Mouse (Mus musculus) forebrain, embryonic 10.5 days (tissue): ENCODE data around the gene Klra4. TPM values are rescaled to one million over a fixed set of nuclear protein-coding genes. Genes with fewer than 3 reads are reported as not detected.
"Not testable (repeated sequence)": the region's sequence is repeated elsewhere in the genome, so short reads cannot be mapped to it uniquely, and the experiment has no call there.

ENCODE experiments used
- DNase-seq: peaks from one replicate; pipeline ENCODE4 v3.0.0-alpha.2; 2017; ENCODE audit warnings: low spot score; ENCODE audit errors: extremely low spot score
- H3K27ac ChIP-seq: fragments of 300-500 bp; sonication (generic); 2 replicates; pipeline ENCODE4 v1.5.1; 2016; ENCODE audit warnings: mild to moderate bottlenecking
- H3K27me3 ChIP-seq: fragments of 300-500 bp; sonication (generic); 2 replicates; pipeline ENCODE4 v1.6.1; 2016; ENCODE audit warnings: mild to moderate bottlenecking; ENCODE audit not compliant: poor library complexity, severe bottlenecking
- H3K36me3 ChIP-seq: fragments of 300-500 bp; sonication (generic); replicated peaks from 2 replicates; pipeline ENCODE4 v1.6.1; 2016; ENCODE audit warnings: mild to moderate bottlenecking, moderate library complexity
- H3K4me1 ChIP-seq: fragments of 300-500 bp; sonication (generic); 2 replicates; pipeline ENCODE4 v1.6.1; 2016
- H3K4me3 ChIP-seq: fragments of 300-500 bp; sonication (generic); 2 replicates; pipeline ENCODE4 v1.5.1; 2016; ENCODE audit warnings: mild to moderate bottlenecking, moderate library complexity
- H3K9me3 ChIP-seq: fragments of 300-500 bp; sonication (generic); 2 replicates; pipeline ENCODE4 v1.6.1; 2016; ENCODE audit warnings: mild to moderate bottlenecking, moderate library complexity
- WGBS: fragments of 180-500 bp; shearing (Covaris S2); methylation state at CpG from one replicate; pipeline ENCODE4 v1.1.7; 2016; 5-methylcytosine and 5-hydroxymethylcytosine counted together
- polyA plus RNA-seq: library from polyadenylated mRNA; unstranded; fragments of >200 nt; fragmentation: Nextera tagmentation; extraction: Ambion mirVana; gene quantifications from 2 replicates; pipeline ENCODE4 v1.2.1, GENCODE M21; 2016

Klra4 gene
- not detected in 2 replicates for polyA plus RNA-seq

DNA sequence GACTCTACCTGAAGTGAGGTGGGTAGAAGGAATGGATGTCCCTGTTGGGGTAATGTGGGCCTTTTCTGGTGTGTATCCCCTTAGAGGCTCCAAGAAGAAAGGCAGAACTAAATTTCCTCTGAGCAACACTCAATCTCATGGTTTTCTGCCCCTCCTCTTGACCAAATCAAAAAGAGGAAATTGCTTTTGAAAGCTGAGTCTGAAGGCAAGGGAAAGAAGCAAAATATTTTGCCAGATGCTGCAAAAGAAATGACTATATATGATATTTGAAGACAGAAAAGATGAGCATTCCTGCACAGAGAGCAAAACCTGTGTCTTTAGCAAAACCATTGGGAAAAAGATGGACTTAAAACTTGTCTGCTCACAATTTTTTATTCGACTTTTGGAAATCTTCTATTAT lies at the start of gene Klra4:
Klra4 (minus strand) TSS at position 101 of the 400 bp plus-strand sequence.
- not testable (repeated sequence) for H3K36me3 ChIP-seq, H3K4me3 ChIP-seq, H3K4me1 ChIP-seq, H3K27ac ChIP-seq, H3K27me3 ChIP-seq, DNase-seq
- WGBS: 78% methylated on average over 1 of the region's 1 CpGs
- peaks cover 32% of the 10 kb centered on the region for H3K9me3 ChIP-seq

DNA sequence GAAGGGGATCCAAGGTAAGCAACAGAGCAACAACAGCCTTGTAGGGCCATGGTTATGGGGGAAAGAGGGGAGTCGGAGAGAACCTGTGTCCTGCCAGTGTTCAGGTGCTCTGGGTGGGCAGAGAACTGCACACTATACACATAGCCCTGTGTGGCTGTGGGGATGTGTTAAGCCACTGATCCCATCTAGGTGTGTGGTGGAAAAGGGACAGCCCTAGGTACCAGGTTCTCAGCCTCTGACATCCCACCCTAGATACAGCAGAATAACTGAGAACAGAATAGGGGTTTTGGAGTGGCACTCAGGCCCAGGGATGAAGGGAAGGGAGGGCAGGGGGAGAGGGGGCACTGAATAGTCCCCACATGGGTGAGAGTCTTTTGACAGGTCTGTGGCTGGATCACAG lies 43.4 kb upstream of the Klra4 start:
- Histone ChIP-seq H3K27me3 (no peaks in the 10 kb centered on the region), H3K9me3 (peaks cover 30% of the 10 kb centered on the region), H3K4me1 (no peaks in the 10 kb centered on the region), H3K4me3 (no peak overlapping the region), H3K36me3 (no peaks in the 10 kb centered on the region), H3K27ac (no peak overlapping the region)
- WGBS: 100% methylated on average over 1 of the region's 1 CpGs
- DNase-seq: no peak

- DNase-seq, H3K4me3 ChIP-seq, H3K27ac ChIP-seq, H3K36me3 ChIP-seq, H3K4me1 ChIP-seq, H3K27me3 ChIP-seq: not testable (repeated sequence)
- peaks cover 29% of the 10 kb centered on the region for H3K9me3 ChIP-seq
- WGBS: 93% methylated on average over 3 of the region's 3 CpGs
Measured at GRCm38 (mm10) chr6:130102743-130103142, 35.7 kb upstream of the Klra4 start.

- DNase-seq: no peak
- H3K27ac ChIP-seq: no peak overlapping the region
- no peaks in the 10 kb centered on the region for H3K4me1 ChIP-seq
- WGBS: 84% methylated on average over 5 of the region's 5 CpGs
- no peak overlapping the region for H3K4me3 ChIP-seq
- H3K36me3 ChIP-seq: no peaks in the 10 kb centered on the region
- peaks cover 2% of the 10 kb centered on the region; the same call in 1 of the 2 replicates for H3K9me3 ChIP-seq
- no peaks in the 10 kb centered on the region for H3K27me3 ChIP-seq
Measured at GRCm38 (mm10) chr6:130092336-130092948, 25.4 kb upstream of the Klra4 start.

GRCm38 (mm10) chr6:130065196-130065595 lies 1.9 kb downstream of the Klra4 start:
- Histone ChIP-seq H3K36me3 (no peaks in the 10 kb centered on the region), H3K9me3 (peaks cover 14% of the 10 kb centered on the region; the same call in 1 of the 2 replicates), H3K27ac (no peak overlapping the region), H3K27me3 (no peaks in the 10 kb centered on the region), H3K4me1 (no peaks in the 10 kb centered on the region), H3K4me3 (no peak overlapping the region)
- no peak for DNase-seq
- WGBS: 85% methylated on average over 5 of the region's 5 CpGs

GRCm38 (mm10) chr6:130035146-130035545 lies 31.9 kb downstream of the Klra4 start:
- H3K4me1 ChIP-seq: not testable (repeated sequence)
- 67% methylated on average over 4 of the region's 4 CpGs for WGBS

GRCm38 (mm10) chr6:130031493-130032089 lies 35.5 kb downstream of the Klra4 start:
- not testable (repeated sequence) for H3K27ac ChIP-seq, H3K4me3 ChIP-seq, DNase-seq, H3K27me3 ChIP-seq, H3K4me1 ChIP-seq, H3K36me3 ChIP-seq
- peaks cover 34% of the 10 kb centered on the region for H3K9me3 ChIP-seq

More at GRCm38 (mm10) chr6:130035146-130035545, 31.9 kb downstream of the Klra4 start:
- H3K9me3 ChIP-seq: peaks cover 28% of the 10 kb centered on the region; the same call in 1 of the 2 replicates
- not testable (repeated sequence) for H3K36me3 ChIP-seq, H3K27ac ChIP-seq, H3K4me3 ChIP-seq, H3K27me3 ChIP-seq, DNase-seq

- Histone ChIP-seq H3K27me3 (no peaks in the 10 kb centered on the region), H3K4me3 (no peak within 1 kb of the TSS), H3K27ac (no peak within 1 kb of the TSS), H3K9me3 (peaks cover 19% of the 10 kb centered on the region), H3K4me1 (no peaks in the 10 kb centered on the region), H3K36me3 (no peaks in the 10 kb centered on the region)
- DNase-seq: no peak
- WGBS: 84% methylated on average over 4 of the region's 4 CpGs
Measured at GRCm38 (mm10) chr6:130026854-130027253, 40.2 kb downstream of the Klra4 start, which contains the start of gene Klra6. Gene Klra6 (minus strand): TSS chr6:130026954.

Other genes with a start within 250 kb of the Klra4 start
- gene Gm17631, start 204.6 kb downstream of the Klra4 start, polyA plus RNA-seq: not detected in 2 replicates
- gene Klra17, start 190.6 kb downstream of the Klra4 start, polyA plus RNA-seq: not detected in 2 replicates
- gene Klra5, start 149.6 kb downstream of the Klra4 start, polyA plus RNA-seq: not detected in 2 replicates
- not detected in 2 replicates for gene Klra6, start 40.3 kb downstream of the Klra4 start, polyA plus RNA-seq
- not detected in 2 replicates for gene Klra8, start 62.6 kb upstream of the Klra4 start, polyA plus RNA-seq
- not detected in 2 replicates for gene Klra9, start 125.8 kb upstream of the Klra4 start, polyA plus RNA-seq
- not detected in 2 replicates for gene Klra7, start 166.1 kb upstream of the Klra4 start, polyA plus RNA-seq
- not detected in 2 replicates for gene Klra10, start 214.7 kb upstream of the Klra4 start, polyA plus RNA-seq